Mouse (Mus musculus) MEL (cell line): ENCODE measurements around the gene Evc2.

ENCODE experiments used
- CTCF ChIP-seq, 3 experiments: IDR thresholded peaks in 2 of 3; conservative IDR thresholded peaks in 1 of 3; 2 replicates each; pipeline ENCODE4 v1.5.1; 2011 to 2012; ENCODE audit warnings: low read length in 3 of 3, low read depth in 2 of 3, mild to moderate bottlenecking in 2 of 3, improper control_type of control experiment in 1 of 3, inconsistent platforms in 1 of 3, mixed read lengths in 1 of 3, moderate library complexity in 1 of 3; ENCODE audit not compliant: control insufficient read depth in 1 of 3, insufficient read depth in 1 of 3, poor library complexity in 1 of 3, severe bottlenecking in 1 of 3
- UBTF ChIP-seq: IDR thresholded peaks from 2 replicates; pipeline ENCODE4 v1.6.1; 2012; ENCODE audit warnings: low read depth, mild to moderate bottlenecking, inconsistent platforms, low read length, improper control_type of control experiment, moderate library complexity, borderline replicate concordance; ENCODE audit not compliant: insufficient read depth
- ZNF384 ChIP-seq: IDR thresholded peaks from 2 replicates; pipeline ENCODE4 v1.6.1; 2012; ENCODE audit warnings: low read depth, mild to moderate bottlenecking, inconsistent platforms, low read length, improper control_type of control experiment

GRCm38 (mm10) chr5:37472025-37472608 lies 133.8 kb downstream of the Evc2 start:
- TF ChIP-seq CTCF (IDR thresholded peaks at IDR 0.05 in 2 of 3, conservative IDR thresholded peaks at IDR 0.05 in 1 of 3; ENCODE audit: control insufficient read depth in 1 of 3, insufficient read depth in 1 of 3, low read depth in 2 of 3, low read length in 3 of 3, poor library complexity in 1 of 3, severe bottlenecking in 1 of 3) (no peak), ZNF384 (no peak), UBTF (no peak)
